Mouse (Mus musculus) MEL (cell line): ENCODE measurements around the gene Cpsf4l.

Experiments used
- CHD2 ChIP-seq: IDR thresholded peaks from 2 replicates; pipeline ENCODE4 v1.6.1; 2011; ENCODE audit warnings: low read length, improper control_type of control experiment
- CTCF ChIP-seq, 3 experiments: IDR thresholded peaks in 2 of 3; conservative IDR thresholded peaks in 1 of 3; 2 replicates each; pipeline ENCODE4 v1.5.1; 2011 to 2012; ENCODE audit warnings: low read length in 3 of 3, low read depth in 2 of 3, mild to moderate bottlenecking in 2 of 3, improper control_type of control experiment in 1 of 3, inconsistent platforms in 1 of 3, mixed read lengths in 1 of 3, moderate library complexity in 1 of 3; ENCODE audit not compliant: control insufficient read depth in 1 of 3, insufficient read depth in 1 of 3, poor library complexity in 1 of 3, severe bottlenecking in 1 of 3
- ETS1 ChIP-seq: IDR thresholded peaks from 2 replicates; pipeline ENCODE4 v1.6.1; 2012; ENCODE audit warnings: low read depth, mild to moderate bottlenecking, inconsistent platforms, low read length, improper control_type of control experiment, moderate library complexity
- GABPA ChIP-seq: IDR thresholded peaks from 2 replicates; pipeline ENCODE4 v1.6.1; 2012; ENCODE audit warnings: low read depth, mild to moderate bottlenecking, inconsistent platforms, low read length, improper control_type of control experiment, moderate library complexity
- MAFK ChIP-seq: IDR thresholded peaks from 2 replicates; pipeline ENCODE4 v1.6.1; 2011; ENCODE audit warnings: low read depth, mild to moderate bottlenecking, low read length, improper control_type of control experiment, borderline replicate concordance
- MAX ChIP-seq: IDR thresholded peaks from 2 replicates; pipeline ENCODE4 v1.6.1; 2011; ENCODE audit warnings: low read length, improper control_type of control experiment
- NRF1 ChIP-seq: IDR thresholded peaks from 2 replicates; pipeline ENCODE4 v1.6.1; 2014; ENCODE audit warnings: low read depth, mild to moderate bottlenecking, inconsistent platforms, low read length, improper control_type of control experiment, moderate library complexity; ENCODE audit not compliant: poor library complexity, insufficient read depth, severe bottlenecking
- POLR2A ChIP-seq, 2 experiments: IDR thresholded peaks; 2 replicates each; pipeline ENCODE4 v1.6.1; 2011 to 2012; ENCODE audit warnings: low read length in 2 of 2, mild to moderate bottlenecking in 2 of 2, control low read depth in 1 of 2, improper control_type of control experiment in 1 of 2, low read depth in 1 of 2, moderate library complexity in 1 of 2; ENCODE audit not compliant: control insufficient read depth in 1 of 2, insufficient read depth in 1 of 2, poor library complexity in 1 of 2
- RCOR1 ChIP-seq: IDR thresholded peaks from 2 replicates; pipeline ENCODE4 v1.6.1; 2012; ENCODE audit warnings: low read depth, mild to moderate bottlenecking, inconsistent platforms, low read length, improper control_type of control experiment
- TBP ChIP-seq: IDR thresholded peaks from 2 replicates; pipeline ENCODE4 v1.8.0; 2011; ENCODE audit warnings: low read depth, low read length, improper control_type of control experiment

DNA sequence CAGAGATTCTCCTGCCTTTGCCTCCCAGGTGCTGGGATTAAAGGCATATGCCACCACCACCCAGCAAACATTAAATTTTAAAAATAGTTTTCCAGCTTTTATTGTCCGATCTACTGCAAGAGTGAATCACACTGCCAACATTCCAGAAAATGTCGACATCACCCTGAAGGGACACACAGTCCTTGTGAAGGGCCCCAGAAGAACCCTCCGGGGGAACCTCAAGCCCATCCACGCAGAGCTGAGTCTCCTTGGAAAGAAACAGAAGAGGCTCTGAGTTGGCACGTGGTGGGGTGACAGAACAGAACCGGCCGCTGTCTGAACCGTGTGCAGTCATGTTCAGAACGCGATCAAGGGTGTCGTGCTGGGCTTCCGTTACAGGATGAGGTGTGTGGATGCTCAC, 46.8 kb upstream of the Cpsf4l start:
- TF ChIP-seq MAFK (no peak), POLR2A (IDR thresholded peaks at IDR 0.05; ENCODE audit: control insufficient read depth in 1 of 2, insufficient read depth in 1 of 2, low read depth in 1 of 2, low read length in 2 of 2, poor library complexity in 1 of 2) (no peak), CTCF (IDR thresholded peaks at IDR 0.05 in 2 of 3, conservative IDR thresholded peaks at IDR 0.05 in 1 of 3; ENCODE audit: control insufficient read depth in 1 of 3, insufficient read depth in 1 of 3, low read depth in 2 of 3, low read length in 3 of 3, poor library complexity in 1 of 3, severe bottlenecking in 1 of 3) (no peak), RCOR1 (no peak), ETS1 (no peak), MAX (no peak), CHD2 (no peak), GABPA (no peak), NRF1 (no peak), TBP (no peak)
